Mouse (Mus musculus) midbrain, embryonic 16.5 days (tissue): ENCODE data around the gene Kidins220. TPM values are rescaled to one million over a fixed set of nuclear protein-coding genes. Genes with fewer than 3 reads are reported as not detected.

Experiments used
- ATAC-seq: fragments of 200-750 bp; cut with Nextera tagmentation; 2 replicates; pipeline ENCODE4 v1.8.0; 2017; ENCODE audit warnings: moderate TSS enrichment
- H3K27ac ChIP-seq: fragments of 300-500 bp; sonication (generic); 2 replicates; pipeline ENCODE4 v1.5.1; 2014; ENCODE audit warnings: mild to moderate bottlenecking, low read length, mixed read lengths
- H3K27me3 ChIP-seq: fragments of 300-500 bp; sonication (generic); 2 replicates; pipeline ENCODE4 v1.6.1; 2014; ENCODE audit warnings: low read depth, low read length, mixed read lengths; ENCODE audit not compliant: control insufficient read depth, insufficient read depth
- H3K36me3 ChIP-seq: fragments of 300-500 bp; sonication (generic); 2 replicates; pipeline ENCODE4 v1.6.1; 2014; ENCODE audit warnings: mild to moderate bottlenecking, low read length, moderate library complexity, mixed read lengths; ENCODE audit not compliant: control insufficient read depth, insufficient read depth
- H3K4me1 ChIP-seq: fragments of 300-500 bp; sonication (generic); 2 replicates; pipeline ENCODE4 v1.6.1; 2014; ENCODE audit warnings: mild to moderate bottlenecking, low read length, mixed read lengths; ENCODE audit not compliant: control insufficient read depth, insufficient read depth
- H3K4me2 ChIP-seq: fragments of 300-500 bp; sonication (generic); 2 replicates; pipeline ENCODE4 v1.6.1; 2014; ENCODE audit warnings: mild to moderate bottlenecking, low read length, mixed read lengths
- H3K4me3 ChIP-seq: fragments of 300-500 bp; sonication (generic); 2 replicates; pipeline ENCODE4 v1.5.1; 2014; ENCODE audit warnings: low read depth, mild to moderate bottlenecking, low read length, moderate library complexity, mixed read lengths
- H3K9ac ChIP-seq: fragments of 300-500 bp; sonication (generic); 2 replicates; pipeline ENCODE4 v1.6.1; 2014; ENCODE audit warnings: low read depth, low read length, mixed read lengths
- H3K9me3 ChIP-seq: fragments of 300-500 bp; sonication (generic); replicated peaks from 2 replicates; pipeline ENCODE4 v1.6.1; 2014; ENCODE audit warnings: mild to moderate bottlenecking, low read length, mixed read lengths; ENCODE audit not compliant: control insufficient read depth, poor library complexity, severe bottlenecking
- WGBS: fragments of 180-500 bp; shearing (Covaris S2); extraction: QIAGEN DNeasy Blood & Tissue Kit; methylation state at CpG from one replicate; pipeline ENCODE4 v1.1.7; 2014; 5-methylcytosine and 5-hydroxymethylcytosine counted together
- polyA plus RNA-seq: library from polyadenylated mRNA; unstranded; fragments of >200 nt; fragmentation: Nextera tagmentation; extraction: Ambion mirVana; gene quantifications from 2 replicates; pipeline ENCODE4 v1.2.1, GENCODE M21; 2015

Kidins220 gene
- polyA plus RNA-seq, 1 experiment from 2014 or later = 172 TPM

GRCm38 (mm10) chr12:24972371-24973350, 2.1 kb upstream of the Kidins220 start:
- Histone ChIP-seq H3K9me3 (no peaks in the 10 kb centered on the region), H3K27me3 (no peaks in the 10 kb centered on the region), H3K4me1 (peaks cover 12% of the 10 kb centered on the region), H3K4me2 (no peak overlapping the region), H3K9ac (no peak overlapping the region), H3K27ac (no peak overlapping the region), H3K4me3 (no peak overlapping the region), H3K36me3 (no peaks in the 10 kb centered on the region)
- ATAC-seq = no peak
- 77% methylated on average over 8 of the region's 8 CpGs for WGBS

- 81% methylated on average over 5 of the region's 5 CpGs for whole genome bisulfite sequencing
- H3K9me3 ChIP-seq = no peaks in the 10 kb centered on the region
- peaks cover 14% of the 10 kb centered on the region for H3K4me1 ChIP-seq
- no peak overlapping the region for H3K4me3 ChIP-seq
- H3K27ac ChIP-seq = no peak overlapping the region
- ATAC-seq = no peak
- H3K27me3 ChIP-seq = no peaks in the 10 kb centered on the region
- no peaks in the 10 kb centered on the region for H3K36me3 ChIP-seq
- no peak overlapping the region for H3K9ac ChIP-seq
- H3K4me2 ChIP-seq = no peak overlapping the region
Observed at GRCm38 (mm10) chr12:24973586-24973985, 1.1 kb upstream of the Kidins220 start.

DNA sequence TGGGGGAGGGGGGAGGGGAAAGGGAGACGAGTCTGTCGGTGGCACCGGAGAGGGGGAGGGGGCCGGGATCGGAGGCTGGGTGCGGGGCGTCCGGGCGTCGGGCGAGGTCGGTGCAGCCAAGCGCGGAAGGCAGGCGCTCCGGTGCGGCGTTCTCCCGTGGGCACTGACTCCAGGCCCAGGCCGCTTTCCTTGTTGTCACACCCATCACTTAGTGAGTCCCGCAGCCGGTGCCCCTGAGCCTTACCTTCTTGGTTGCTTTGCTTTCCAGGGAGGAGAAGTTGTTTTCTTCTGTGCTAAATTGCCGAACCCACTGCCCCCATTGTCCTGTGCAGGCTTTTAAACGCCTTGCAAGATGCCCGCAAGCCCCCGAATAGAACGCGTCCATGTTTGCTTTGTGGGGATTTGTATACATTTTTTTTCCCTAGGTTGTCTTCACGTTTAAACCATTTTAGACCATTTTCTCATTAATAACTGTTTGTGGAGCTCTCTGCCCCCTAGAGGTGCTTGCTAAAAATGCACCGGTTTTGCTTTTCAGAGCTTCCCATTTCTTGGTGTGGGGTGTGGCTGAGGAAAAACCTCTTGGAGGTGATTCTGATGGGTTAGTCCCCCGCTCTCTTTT, 499 bp downstream of the Kidins220 start:
- WGBS = under 1% methylated on average over 30 of the region's 31 CpGs
- ATAC-seq = peak; percentile 80
- Histone ChIP-seq H3K36me3 (no peaks in the 10 kb centered on the region), H3K27ac (peak overlapping the region; percentile 96), H3K4me3 (peak overlapping the region; percentile 81), H3K4me1 (peaks cover 17% of the 10 kb centered on the region), H3K9me3 (no peaks in the 10 kb centered on the region), H3K4me2 (peak overlapping the region; percentile 49), H3K9ac (peak overlapping the region; percentile 85), H3K27me3 (no peaks in the 10 kb centered on the region)

DNA sequence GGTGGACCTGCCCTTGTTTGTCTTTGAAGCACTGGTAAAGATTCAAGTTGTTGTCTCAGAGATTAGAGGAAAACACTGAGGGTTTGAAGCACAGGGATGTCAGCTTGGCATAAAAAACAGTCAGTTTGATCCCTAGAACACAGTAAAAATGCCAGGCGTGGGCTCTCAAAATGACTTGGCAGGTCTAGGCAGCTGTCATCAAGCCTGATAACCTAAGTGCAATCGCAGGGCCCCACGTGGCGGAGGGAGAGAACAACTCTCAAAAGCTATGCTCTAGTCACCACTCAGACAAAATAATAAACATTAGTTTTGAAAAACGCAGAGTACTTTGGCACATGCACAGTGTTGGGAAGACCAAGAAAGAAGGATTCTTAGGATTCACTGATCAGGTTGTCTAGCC, 10.5 kb downstream of the Kidins220 start:
- Histone ChIP-seq H3K4me2 (no peak overlapping the region), H3K4me1 (0 out of 2 replicates have a peak, but pooled peaks cover 4% of the 10 kb centered on the region), H3K9me3 (no peaks in the 10 kb centered on the region), H3K4me3 (no peak overlapping the region), H3K9ac (no peak overlapping the region), H3K36me3 (peaks cover 24% of the 10 kb centered on the region), H3K27ac (no peak overlapping the region), H3K27me3 (no peaks in the 10 kb centered on the region)
- ATAC-seq = no peak
- WGBS = 88% methylated on average over 5 of the region's 5 CpGs

DNA sequence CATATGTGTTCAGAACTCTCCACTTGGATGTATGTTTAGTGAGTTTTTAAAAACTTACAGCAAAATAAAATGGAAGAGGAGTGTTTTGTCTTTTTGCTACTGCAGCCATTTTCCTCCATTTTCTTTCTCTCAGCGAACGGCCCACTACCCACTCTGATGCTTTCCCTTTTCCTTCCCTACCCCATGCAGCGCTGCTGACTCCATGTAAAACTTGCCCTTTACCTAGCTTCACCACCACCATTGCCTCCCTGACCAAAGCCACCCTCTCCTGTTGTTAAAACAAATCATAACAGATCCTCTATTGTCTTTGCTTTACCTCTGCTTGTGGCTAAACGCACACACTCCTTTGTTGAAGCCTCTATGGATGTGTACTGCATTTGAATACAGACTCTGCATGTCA, 20.6 kb downstream of the Kidins220 start:
- Histone ChIP-seq H3K27me3 (no peaks in the 10 kb centered on the region), H3K4me1 (no peaks in the 10 kb centered on the region), H3K27ac (no peak overlapping the region), H3K9me3 (no peaks in the 10 kb centered on the region), H3K4me3 (no peak overlapping the region), H3K36me3 (peaks cover 56% of the 10 kb centered on the region), H3K9ac (no peak overlapping the region), H3K4me2 (no peak overlapping the region)
- WGBS = 90% methylated on average over 4 of the region's 4 CpGs
- ATAC-seq = no peak

- H3K27me3 ChIP-seq = no peaks in the 10 kb centered on the region
- WGBS = 87% methylated on average over 6 of the region's 6 CpGs
- H3K4me1 ChIP-seq = no peaks in the 10 kb centered on the region
- peaks cover 50% of the 10 kb centered on the region for H3K36me3 ChIP-seq
- no peak overlapping the region for H3K27ac ChIP-seq
- ATAC-seq = no peak
- no peak overlapping the region for H3K9ac ChIP-seq
- H3K9me3 ChIP-seq = no peaks in the 10 kb centered on the region
- no peak overlapping the region for H3K4me3 ChIP-seq
- H3K4me2 ChIP-seq = no peak overlapping the region
Observed at GRCm38 (mm10) chr12:25005350-25005749, 30.6 kb downstream of the Kidins220 start.

GRCm38 (mm10) chr12:25009957-25010356, 35.2 kb downstream of the Kidins220 start:
- 94% methylated on average over 9 of the region's 9 CpGs for WGBS
- ATAC-seq = no peak
- no peak overlapping the region for H3K4me2 ChIP-seq
- H3K27me3 ChIP-seq = no peaks in the 10 kb centered on the region
- H3K27ac ChIP-seq = no peak overlapping the region
- no peak overlapping the region for H3K9ac ChIP-seq
- H3K4me1 ChIP-seq = no peaks in the 10 kb centered on the region
- no peak overlapping the region for H3K4me3 ChIP-seq
- no peaks in the 10 kb centered on the region for H3K9me3 ChIP-seq
- H3K36me3 ChIP-seq = peaks cover 46% of the 10 kb centered on the region

DNA sequence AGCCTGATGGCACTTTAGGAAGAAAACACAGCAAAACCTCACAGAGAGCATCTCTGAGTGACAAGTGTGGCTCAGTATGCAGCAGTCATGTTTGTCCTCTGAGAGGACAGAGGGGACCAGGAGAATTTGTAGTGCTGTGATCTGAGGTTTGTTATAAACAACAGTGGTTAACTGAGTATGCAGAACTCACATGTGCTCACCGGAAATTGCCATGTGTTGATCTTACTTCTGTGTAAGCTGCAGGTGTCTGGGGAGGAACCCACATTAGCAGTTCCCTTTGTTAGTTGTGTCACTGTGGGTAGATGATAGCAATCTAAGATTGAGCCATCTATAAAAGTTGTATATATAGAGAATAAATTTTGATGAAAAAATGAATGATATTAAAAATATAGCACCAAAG, 35.7 kb downstream of the Kidins220 start:
- Histone ChIP-seq H3K4me1 (no peaks in the 10 kb centered on the region), H3K9me3 (no peaks in the 10 kb centered on the region), H3K27me3 (no peaks in the 10 kb centered on the region), H3K4me2 (no peak overlapping the region), H3K4me3 (no peak overlapping the region), H3K9ac (no peak overlapping the region), H3K27ac (no peak overlapping the region), H3K36me3 (peaks cover 45% of the 10 kb centered on the region)
- no peak for ATAC-seq
- WGBS = 93% methylated on average over 1 of the region's 1 CpGs
